Mouse (Mus musculus) right cerebral cortex, postnatal 4 days (tissue): ENCODE results near the gene Inava.

Experiments
- DNase-seq: peaks from one replicate; pipeline ENCODE4 v3.0.0-alpha.2; 2022

Inava gene

DNA sequence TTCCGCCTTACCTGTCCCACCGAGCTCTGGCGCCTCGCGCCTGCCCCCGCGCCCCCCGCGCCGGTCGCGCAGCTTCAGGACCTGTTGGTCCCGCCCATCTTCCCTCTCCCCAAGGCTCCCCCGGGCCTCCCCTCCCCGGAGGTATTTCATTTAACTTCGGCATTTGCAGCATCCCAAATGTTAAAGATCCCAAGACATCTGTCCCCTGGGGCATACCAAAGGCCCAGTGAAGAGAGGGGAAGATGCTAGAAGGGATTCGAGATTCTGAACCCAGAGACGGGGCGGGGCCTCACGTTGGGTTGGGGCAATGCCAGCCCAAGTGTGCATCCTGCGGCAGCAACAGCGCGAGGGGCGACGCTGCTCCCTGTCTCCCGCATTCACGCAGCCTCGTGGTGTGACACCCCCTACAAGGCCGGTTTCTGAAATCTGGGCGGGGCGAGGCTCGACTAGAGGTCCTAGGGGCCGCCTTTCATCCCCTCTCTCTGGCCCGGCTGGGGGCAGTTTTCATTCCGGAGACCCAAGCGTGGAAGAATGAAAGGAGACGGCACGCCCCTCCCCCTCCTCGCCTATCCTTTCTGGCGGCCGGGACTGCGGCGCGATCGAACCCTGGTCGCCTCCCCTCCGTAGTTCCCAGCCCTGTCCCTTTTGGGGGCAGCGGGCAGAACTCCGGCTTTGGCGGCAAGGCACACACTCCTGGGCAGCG, at the start of gene Inava:
TSS of gene Inava (minus strand) at position 373 of the 703 bp plus-strand sequence.
- DNase-seq, result peak; percentile 66

DNA sequence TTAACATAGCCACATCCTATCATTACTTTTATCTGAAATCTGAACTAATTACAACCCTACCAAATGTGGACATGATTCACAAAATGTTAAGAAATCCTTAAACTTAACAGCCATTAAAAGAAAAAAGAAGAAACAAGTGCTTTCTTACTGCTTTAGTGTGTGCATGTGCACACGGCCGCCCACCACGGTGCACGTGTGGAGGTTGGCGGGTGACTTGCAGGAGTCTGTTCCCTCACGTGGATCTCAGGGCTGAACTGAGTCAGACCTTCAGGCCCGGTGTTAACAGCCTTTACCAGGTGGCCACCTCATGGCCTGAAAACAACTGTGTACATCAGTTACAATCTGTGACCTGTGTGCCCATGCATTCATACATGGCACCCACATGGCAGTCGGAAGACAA, 43.3 kb upstream of the Inava start:
- no peak for DNase-seq

DNA sequence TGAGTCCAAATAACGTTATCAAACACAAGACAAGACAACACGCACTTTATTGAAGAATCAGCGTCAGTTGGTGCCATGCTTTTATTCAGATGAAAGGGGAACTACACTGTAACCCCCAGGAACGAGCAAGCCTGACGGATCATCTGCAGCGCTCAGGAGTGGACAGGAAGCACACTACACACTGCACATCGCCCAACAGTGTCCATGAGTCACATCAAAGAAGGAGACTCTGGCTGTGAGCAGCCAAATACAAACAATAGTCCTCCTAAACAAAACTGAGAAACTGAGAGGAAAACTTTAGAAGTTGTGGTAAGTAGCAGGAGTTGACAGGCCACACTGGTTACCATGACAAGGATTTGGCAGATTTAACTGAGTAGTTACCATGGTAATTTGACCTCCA, 34.2 kb upstream of the Inava start:
- DNase-seq, result no peak

DNA sequence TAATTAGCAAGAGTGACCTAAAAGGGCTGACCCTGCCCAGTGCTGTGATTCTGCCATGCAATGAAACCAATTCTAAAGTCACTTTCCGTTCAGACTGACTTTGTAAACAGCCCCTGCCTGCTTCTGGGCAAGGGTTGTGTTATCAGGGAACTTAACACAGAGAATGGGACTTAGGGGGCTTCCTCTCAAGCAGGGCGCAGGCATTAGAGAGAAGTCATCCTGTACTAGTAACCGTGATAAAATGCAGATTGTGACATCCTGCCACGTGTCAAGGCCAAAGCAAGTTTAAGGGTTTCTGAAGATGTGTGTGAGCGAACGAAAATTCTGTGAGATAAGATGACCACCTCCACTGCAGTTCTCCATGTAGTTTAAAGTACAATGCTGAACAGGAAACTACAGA, 32.1 kb upstream of the Inava start:
- DNase-seq, result no peak

DNA sequence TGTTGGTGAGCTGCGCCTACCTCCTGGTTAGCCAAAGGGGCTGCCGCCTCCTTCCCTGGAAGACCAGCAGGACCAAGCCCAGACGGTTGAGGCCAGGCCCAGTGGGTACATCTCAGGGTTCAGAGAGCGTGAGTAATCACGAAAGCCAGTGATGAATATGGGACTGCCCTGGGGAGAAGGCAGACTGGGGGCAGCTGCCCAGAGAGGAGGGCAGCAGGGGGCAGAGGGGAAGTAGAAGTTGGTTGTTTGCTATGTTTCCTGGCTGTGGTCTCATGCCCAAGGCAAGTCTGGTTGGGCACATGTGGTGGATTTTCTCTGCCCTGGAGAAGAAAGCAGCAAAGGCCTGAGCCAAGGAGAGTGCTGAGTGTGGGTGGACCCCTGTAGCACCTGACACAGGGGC, 29.3 kb upstream of the Inava start:
- no peak for DNase-seq

DNA sequence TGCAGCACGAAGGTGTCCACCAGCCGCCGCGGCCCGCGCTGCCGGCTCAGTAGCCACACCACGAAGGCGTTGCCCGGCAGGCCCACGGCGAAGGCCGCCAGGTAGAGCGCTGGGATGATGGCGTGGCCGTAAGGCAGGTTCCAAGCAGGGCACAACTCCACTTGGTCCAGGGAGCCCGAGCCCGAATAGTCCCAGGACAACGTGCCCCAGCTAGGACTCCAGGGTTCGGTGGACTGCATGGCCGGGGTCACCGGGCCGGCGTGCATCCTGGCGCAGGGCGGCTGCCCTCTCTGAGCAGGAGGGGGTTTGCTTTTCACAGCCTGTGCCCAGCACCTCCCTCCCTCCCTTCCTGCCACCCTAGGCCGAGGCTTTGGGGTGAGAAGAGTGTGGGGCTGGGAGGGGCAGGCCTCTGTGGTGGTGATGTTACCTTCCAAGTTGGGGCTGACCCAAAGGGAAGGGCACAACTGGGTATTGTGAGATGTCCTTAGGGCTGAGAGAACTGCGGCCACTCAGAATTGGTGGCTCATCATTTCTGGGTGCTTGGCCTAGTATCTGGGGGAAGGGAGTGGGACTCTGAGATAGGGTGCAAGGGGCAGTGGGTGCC, 26.7 kb upstream of the Inava start, which contains the start of gene Gpr25:
TSS of gene Gpr25 (minus strand) at position 239 of the 604 bp plus-strand sequence.
- DNase-seq, result no peak

DNA sequence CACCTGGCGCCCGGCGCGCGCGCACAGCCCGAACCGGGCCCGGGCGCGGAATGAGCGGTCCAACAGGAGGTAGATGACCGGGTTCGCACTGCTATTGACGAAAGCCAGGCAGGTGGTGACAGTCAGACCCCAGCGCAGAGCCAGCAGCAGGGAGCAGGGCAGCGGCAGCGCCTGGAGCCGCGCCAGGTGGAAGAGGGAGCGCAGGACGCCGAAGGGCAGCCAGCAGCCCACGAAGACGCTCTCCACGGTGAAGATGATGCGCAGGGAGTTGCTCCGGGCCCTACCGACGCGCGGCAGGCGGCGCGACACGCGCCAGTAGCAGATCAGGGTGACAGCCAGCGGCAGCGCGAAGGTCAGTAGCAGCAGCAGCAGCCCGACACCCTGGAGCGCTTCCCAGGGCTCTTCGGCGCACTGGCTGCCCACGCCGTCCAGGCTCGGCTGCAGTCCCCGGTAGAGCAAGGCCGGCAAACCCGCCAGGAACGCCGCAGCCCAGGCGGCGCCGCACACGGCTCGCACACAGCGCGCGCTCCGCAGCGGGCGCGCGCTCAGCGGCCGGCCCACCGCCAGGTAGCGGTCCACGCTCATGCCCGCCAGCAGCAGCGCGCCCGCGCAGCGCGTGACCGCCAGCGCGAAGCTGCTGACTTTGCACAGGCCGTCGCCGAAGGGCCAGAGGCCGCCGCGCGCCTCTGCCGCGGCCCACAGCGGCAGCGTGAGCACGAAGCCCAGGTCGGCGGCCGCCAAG, 26.0 kb upstream of the Inava start:
- peak; percentile 81 for DNase-seq

DNA sequence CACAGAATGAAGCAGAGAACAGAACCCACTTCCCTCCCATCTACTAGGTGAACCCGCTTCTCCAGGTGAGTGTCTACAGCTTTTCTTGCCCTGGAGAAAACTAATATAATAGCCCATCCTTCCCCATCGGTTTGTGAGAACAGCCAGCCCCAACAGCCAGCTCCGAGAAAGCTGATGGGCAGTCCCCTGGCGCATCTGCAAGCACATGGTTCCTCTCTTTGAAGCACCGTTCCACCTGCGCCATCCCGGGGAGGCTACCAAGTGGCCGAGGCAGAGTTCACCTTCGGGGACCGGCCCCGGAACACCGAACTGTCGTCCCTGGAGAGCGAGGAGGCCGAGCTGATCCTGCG, 25.5 kb upstream of the Inava start:
- no peak for DNase-seq

DNA sequence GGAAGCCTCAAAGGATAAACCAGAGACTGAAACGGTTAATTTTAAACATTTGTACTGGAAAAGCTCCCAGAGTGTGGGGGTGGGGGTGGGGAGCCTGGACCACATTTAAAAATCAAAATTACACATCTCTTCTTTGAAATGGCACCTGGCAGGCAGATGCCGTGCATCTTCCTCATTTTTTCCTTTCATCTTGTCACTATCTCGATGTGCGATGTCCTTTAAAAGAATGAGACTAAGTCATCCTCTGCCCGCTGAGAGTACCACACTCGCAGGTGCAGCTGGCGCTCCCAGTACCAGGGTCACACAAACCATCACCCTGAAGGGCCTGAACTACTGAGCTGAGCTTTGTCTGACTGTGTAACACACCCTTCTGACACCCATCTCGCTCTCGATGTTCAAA, 24.4 kb upstream of the Inava start:
- DNase-seq, result no peak

DNA sequence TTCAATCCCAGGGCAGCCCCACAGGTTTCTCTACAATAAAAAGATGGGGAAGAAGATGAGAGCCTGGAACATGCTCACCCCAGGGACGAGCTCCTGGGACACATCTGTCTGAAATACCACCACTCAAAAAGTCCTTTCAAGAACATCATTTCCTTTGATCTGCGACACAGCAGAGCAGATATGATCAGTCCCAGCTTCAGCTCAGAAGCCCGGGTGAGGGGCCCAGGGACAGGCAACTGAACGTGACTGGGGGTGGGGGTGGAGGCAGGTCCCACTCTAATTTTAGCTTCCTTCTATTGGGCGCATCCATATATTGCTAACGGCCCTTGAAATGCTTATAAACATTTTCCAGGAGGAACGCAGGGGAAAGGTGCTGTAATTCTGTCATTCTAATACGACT, 21.6 kb upstream of the Inava start:
- no peak for DNase-seq

DNA sequence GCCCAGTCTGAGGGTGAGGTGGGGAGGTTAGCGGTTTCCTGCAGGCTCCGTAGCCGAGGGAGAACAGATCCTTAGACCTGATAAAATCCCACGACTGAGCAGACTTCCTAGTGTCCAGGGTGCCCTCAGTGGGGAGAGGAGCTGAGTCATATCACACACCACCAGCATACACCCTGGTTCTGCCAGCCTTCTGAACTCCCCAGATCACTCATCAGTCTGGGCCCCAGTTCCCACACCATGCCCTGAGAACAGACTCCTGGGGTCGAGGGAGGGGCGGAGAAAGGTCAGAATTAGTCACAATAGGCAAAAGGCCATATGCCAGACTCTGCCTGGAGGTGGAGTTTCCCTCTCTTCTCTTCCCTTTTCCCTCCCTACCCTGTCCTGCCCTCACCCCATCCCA, 21.1 kb upstream of the Inava start:
- DNase-seq, result no peak

DNA sequence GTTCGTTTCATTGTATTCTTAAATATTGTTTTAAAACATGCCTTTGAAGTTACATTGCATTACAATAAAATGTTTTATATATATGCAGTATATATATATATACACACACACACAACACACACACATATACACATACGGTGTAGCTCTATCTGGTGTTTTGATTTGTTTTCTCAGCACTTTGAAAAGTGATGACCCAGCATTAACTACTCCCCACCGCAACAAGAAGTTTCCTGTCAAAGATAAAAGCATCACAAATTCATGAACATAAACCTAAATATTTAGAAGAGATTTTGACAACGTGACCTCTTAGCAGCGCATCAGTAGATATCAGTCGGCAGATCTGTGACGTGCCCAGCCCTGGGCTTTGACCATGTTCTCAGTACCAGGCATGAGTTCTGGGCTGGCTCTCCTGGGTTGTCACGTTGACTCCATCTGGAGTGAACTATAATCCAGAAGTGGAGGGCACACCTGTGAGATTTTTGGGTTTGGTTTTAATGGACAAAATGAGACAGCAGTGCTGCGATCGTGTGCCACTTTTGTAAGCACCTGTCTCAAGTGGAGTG, 20.5 kb upstream of the Inava start:
- DNase-seq, result no peak

DNA sequence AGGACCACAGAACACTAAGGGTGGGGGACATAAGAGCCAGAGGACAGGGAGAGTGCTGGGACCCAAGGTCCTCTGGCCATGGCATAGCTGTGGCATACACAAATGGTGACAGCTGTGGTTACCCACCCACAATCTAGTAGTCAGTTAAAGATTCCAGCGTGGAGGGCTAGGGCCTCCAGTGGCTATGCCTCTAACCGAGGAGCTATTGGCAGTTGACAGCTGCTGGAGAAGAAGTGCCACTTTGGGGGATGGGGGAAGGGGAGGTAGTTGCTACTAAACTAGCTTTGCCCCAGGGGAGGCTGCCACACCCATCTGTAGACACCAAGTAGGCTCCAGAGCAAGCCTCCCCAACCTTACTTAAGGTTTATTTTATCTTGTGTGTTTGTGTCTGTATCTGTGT, 19.4 kb upstream of the Inava start:
- DNase-seq, result no peak

DNA sequence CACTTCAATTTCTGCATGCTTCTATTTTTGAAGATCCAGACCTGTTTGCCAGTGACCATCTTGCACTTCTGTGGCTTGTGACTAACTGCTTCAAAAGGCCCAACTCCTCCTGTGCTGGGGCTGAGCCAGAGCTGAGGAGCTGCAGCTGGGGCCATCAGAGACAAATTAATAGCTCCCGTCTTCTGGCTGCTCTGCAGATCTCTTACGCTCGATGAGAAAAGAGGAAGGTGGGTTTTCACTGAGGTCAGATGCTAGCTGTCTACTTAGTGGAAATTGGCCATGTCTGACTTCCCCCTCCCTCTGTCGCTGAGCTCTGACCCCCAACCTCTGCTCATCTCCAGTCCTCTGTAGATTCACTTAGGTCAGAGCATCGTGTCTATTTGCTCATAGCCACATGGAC, 15.6 kb upstream of the Inava start:
- no peak for DNase-seq

DNA sequence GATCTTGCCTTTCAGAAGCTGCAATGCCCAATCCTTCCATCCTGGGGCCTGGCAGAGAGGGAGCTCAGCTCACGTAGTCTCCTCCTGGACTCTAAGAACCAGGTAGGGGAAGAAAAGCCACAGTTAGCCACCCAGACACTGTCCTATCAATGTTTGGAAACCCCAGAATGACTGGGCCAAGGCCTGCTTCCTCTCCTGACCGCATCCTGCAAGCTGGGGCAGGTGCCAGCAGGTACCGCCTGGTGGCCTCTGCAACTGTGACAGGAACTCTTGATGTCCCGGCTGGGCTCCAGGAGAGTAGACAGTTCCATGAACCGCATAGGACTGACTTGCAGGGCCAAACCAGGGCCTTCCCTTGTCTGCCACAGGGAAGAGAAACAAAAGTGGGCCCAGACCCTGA, 13.3 kb upstream of the Inava start:
- no peak for DNase-seq

DNA sequence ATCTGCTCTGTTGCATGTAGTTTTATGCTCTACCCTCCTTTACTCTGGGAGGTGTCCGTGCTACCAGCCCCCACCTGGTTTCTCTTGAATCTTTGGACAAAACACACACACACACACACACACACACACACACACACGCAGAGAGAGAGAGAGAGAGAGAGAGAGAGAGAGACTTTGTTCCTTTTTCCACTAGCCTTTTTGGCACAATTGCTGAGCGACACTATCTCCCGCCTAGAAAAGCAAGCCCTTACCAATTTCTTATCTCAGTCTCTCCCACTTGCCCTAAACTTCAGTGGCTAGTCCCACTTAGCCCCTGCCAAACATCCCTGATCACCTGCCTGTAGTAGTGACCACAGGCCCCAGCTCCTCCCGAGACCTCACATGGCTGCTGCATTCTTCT, 10.4 kb upstream of the Inava start:
- no peak for DNase-seq

DNA sequence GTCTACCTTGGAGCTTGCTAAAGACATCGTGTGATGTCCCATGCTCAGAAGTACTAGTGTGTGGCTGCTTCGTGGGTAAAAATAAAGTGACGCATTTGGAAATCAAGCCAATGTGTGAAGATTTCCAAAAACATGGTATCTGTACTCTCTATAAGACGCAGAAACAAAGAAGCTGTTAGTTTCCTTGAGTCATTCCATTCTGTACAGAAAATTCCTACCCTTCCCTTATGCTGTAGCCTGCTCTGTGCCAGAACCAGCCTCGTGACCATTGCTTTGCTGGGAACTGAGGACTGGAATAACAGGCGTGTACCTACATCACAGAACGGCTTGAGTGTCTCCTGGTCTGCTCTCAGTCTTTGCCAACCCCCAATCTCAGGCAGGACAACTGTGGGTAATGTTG, 7.7 kb upstream of the Inava start:
- no peak for DNase-seq

DNA sequence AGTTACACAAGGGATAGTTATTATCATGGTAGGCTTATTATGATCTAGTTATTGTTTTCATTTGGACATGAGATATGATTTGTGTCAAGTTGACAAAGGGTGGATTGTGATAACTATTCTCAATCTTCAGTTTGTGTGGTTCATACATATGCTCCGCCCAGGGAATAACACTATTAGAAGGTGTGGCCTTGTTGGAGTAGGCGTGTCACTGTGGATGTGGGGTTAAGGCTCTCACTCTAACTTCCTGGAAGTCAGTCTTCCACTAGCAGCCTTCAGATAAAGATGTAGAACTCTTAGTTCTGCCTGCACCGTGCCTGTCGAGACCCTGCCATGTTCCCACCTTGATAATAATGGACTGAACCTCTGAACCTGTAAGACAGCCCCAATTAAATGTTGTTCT, 4.4 kb upstream of the Inava start:
- DNase-seq, result no peak

DNA sequence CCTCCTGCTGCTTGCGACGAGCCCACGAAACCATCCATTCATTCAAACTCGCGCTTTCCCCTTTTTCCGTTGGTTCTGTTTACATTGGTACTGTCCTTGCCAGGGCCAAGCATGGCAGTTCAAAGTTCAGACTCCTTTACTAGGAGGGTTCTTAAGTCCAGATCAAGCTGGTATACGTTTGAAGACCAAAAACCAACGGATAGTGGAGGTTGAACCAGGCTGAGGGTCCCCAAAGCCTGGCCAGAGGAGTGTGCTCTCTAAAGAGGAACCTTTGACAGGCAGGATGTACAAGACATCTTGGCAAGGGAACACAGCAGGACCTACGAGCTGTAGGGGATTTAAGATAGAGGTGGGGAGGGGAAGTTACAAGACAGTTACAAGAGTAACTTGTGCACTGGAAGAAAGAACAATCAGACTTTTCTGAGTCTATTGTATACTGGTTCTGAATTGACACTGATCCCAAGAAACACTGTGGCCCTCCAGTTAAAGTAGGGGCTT, 580 bp upstream of the Inava start:
- no peak for DNase-seq

DNA sequence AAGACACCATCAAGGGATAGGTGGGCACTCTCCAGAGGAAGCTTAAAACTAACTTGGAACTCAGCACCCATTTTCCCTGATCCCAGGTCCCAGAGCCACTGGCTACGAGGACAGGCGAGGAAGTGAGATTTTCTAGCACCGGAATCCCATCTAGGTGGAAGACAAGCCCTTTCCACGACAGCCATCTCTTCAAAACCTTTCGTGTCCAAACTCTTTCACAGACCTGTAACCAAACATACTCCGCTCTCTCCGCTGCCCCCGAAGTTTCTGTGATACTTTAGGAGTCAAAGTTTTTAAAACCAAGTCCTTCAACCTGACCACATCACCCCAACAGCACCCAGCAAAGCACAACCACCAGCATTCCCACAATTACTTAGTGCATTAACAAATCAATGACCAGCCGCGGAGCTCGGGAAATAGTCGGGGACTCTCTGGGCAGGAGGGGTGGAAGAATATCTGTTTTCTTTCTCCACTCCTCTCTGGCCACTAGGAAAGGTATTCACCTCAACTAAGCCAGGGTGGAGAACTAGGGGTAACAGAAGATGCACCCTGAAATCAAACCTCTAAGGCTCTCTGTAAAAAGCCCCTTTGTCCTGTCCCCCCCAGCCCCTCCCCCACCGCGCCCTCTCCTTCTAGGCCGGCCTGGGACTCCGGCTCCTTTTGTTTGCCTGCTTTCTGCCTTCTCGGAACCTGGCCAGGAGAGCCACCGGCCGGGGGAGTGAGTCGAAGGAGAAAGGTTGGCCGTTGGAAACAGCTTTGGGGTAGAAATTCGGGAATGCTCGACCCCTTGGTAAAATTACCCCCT, 876 bp downstream of the Inava start:
- DNase-seq, result no peak

DNA sequence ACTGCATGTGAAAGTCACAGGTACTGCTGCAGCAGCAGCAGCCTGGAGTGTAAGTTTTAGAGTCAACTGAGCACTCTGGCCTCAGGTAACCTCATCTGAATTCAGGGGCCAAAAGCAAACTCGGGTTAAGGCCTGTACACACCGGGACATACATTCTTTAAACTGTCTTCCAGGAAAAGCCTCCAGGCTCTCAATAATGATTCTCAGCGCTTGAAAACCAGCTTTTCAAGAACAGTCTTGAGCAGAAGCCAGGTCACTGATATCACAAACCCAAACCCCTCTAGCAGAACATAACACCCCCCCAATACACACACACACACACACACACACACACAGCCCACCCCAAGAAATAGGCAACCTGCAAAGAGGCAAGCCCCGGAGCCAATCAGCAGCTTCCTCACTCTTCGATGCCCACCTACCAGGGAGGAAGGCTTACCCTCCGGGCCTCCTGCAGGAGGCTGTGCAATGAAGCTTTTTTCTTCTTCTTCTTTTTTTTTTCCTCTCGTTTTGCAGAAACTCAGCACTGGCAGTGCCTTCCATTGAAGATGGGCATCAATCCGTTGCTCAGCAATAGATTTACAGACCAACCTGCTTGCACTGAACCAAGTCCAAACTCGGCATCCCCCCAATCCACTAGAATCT, 1.7 kb downstream of the Inava start:
- DNase-seq, result no peak

DNA sequence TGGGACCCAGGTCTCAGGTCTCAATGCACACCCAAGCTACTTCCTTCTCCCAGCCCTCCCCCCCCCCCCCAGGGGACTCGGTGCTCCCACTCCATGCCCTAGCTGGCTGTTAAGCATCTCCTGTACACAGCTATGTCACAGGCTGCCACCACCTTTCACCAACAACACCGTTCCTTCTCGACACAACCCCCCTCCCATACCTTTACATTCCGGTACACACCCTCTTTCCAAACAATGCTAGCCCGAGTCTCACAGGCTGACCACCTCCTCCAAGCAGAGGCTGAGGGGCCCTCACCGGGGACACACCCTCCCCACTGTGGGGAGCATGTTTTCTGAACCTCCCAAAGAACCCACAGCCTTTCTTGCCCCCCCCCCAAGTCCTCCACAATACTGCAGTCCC, 2.5 kb downstream of the Inava start:
- DNase-seq, result no peak

DNA sequence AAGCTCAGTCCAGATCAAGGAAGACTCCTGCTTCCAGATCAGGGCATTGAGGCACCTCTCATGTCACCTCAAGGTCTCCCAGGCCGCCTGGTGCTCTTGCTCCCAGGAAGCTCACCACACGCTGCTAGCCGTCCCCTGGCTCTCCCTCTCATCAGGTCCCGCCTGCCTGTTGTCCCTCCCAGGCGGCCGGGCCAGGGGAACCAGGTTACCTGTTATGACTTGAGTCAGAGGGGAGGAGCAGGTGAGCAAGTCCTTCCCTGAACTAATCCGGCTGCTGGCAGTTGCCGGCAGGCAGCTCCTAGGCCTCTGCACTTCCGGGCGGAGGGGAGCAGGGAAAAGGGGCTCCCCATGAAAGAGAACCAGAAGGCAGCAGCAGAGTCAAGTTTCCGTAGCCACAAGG, 3.9 kb downstream of the Inava start:
- DNase-seq, result no peak
